Mouse (Mus musculus): ENCODE measurements at regions not wholly inside any gene's neighbourhood (a gene's known extent, or its start where the extent isn't known, plus 50 kb on each side); places are given as distances from the start of the nearest gene placed in this dataset.

- no peak for DNase-seq (ENCODE audit: low read depth, low spot score)
Observed at GRCm38 (mm10) chr6:107629376-107629775, 99.8 kb downstream of the Lrrn1 start.

- no peak for DNase-seq (ENCODE audit: low read depth, low spot score)
Observed at GRCm38 (mm10) chr6:107645751-107646150, 116.2 kb downstream of the Lrrn1 start.

- DNase-seq (ENCODE audit: low read depth, low spot score), result no peak
Observed at GRCm38 (mm10) chr6:107653840-107654523, 124.4 kb downstream of the Lrrn1 start.

- DNase-seq (ENCODE audit: low read depth, low spot score), result no peak
Observed at GRCm38 (mm10) chr6:107657805-107658204, 128.2 kb downstream of the Lrrn1 start.

GRCm38 (mm10) chr6:107661009-107661764 is 131.6 kb downstream of the Lrrn1 start:
- DNase-seq (ENCODE audit: low read depth, low spot score), result no peak

- no peak for DNase-seq (ENCODE audit: low read depth, low spot score)
Observed at GRCm38 (mm10) chr6:107699298-107699697, 169.7 kb downstream of the Lrrn1 start.

GRCm38 (mm10) chr6:107708185-107708584 is 178.6 kb downstream of the Lrrn1 start:
- no peak for DNase-seq (ENCODE audit: low read depth, low spot score)

DNA sequence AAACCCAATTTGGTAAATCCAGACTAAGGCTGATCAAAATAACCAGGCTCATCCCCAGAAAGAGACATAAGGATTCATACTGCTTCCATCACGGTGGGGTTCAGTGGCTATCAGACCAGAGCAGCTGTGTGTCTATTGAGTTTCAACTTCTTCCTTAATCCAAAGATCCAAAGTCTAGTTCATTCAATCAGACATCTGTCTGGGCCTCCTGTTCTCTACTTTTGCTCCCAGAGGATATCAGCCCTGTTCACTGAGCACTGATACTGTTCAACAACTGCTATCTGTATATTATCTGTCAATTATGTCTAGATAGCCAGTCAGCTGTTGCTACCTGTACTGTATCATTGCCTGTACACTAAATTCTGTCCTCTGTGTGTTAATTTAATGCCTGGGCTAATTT is 179.0 kb downstream of the Lrrn1 start:
- no peak for DNase-seq (ENCODE audit: low read depth, low spot score)

DNA sequence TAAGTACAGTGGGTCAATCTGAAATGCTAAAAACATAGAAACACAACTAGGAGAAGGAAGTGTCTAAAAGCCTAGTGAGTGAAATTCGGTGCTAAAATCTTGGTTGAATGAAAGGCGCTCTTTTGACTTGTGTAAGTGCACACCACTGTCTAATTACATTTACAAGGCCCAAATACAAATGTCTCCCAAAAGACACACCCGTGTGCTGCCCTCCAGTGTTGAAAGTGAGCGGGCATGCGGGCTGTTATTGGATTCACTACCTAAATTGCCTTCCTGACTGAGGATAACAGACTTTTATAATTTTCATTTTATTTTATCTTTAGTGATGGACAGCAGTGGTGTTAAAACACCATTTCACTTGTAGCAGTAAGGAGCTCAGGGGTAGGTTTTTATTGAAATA is 180.8 kb downstream of the Lrrn1 start:
- peak; percentile 2 for DNase-seq (ENCODE audit: low read depth, low spot score)

DNA sequence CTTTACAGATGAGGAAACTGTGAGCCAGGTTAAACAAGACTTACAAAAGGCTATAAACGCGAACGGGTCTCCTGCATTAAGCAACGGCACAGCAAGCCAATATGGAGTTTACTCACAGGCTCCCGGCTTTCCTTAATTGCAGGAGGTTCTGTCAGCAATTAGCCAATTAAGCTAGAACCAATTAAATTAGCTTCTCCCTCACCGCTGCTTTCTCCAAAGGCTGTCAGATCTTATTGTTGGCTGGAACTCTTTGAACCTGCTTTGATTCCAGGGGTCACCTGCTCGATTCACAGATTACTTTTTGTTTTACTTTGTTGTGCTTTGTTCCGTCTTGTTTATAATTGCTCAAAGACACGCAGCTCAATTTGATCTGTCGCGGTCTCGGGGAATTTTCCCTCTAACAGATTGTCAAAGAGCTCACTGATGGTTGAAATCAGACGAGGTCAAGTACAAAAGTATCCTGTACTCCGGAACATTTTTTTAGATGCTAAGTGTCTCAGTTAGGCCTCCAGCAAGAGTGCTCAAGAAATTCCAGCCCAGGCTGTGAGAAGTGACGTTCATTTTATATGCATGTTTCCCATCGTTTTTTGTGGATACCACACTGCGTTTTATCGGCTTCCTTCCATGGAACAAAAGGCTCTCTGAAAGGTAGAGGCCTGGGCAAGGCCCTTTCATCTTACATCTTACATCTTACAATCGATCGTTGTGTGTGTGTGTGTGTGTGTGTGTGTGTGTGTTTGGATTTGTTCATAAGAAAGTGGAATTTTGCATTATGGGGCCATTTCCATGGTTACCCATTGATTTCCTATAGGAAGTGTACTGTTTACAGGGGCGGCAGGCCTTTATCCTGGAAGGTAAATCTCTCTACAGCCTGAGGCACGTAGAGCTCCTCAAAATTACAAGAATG is 181.9 kb downstream of the Lrrn1 start:
- DNase-seq (ENCODE audit: low read depth, low spot score), result no peak

DNA sequence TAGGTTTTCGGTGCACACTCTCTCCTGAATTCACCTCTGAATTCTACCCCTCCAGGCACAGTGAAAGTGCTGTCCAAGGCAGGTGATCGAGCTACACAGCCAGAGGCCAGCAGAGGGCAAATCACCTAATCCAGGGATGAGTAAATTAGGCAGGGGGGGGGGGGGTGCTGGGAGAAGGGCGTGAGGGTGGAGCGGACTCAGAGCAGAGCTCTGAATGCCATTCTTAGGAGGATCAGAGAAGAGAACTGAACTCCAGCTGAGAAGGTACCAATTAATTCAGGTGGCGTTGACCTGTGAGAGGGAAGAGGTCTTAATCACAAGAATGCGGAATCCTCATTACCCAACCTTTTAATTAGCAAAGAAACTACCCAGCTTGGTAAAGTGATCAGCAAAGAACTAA is 183.5 kb downstream of the Lrrn1 start:
- no peak for DNase-seq (ENCODE audit: low read depth, low spot score)

DNA sequence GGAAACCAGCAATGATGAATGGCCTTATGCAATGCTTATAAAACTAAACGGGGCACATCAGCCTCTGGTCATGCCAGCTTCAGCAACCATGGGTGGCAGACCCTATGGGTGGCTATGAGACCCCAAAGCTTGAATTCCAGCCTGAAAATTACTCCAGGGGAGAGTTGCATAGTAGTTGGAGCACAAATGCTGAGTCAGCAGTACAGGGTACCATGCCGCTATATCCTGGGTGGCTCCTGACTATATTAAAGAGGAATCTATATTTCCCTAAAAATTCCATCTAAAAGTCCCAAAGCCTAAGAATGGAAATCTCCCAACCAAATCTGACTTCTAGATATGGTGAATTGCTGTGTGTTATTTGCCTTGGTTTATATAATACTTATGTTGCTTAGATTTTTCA is 187.6 kb downstream of the Lrrn1 start:
- no peak for DNase-seq (ENCODE audit: low read depth, low spot score)

DNA sequence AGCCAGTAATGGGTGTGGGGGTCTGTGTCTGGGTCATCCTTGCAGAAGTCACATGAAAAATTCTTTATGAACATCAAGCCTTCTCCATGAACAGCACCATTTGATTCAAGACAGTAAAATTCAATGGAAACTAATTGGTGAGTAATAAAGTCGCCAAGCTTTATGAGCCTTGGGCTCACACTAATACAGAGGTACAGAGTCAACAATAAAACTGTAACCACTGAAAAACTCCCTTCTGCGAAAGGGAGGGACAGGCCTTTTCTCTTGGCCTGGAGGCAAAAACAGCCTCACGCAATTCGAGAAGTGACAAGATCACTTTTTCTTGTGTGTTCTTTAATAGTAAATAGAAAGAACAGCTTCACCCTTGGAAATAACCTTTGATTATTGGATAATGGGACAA is 200.7 kb downstream of the Lrrn1 start:
- DNase-seq (ENCODE audit: low read depth, low spot score), result no peak

GRCm38 (mm10) chr6:107734773-107735172 is 205.2 kb downstream of the Lrrn1 start:
- DNase-seq (ENCODE audit: low read depth, low spot score), result no peak

- DNase-seq (ENCODE audit: low read depth, low spot score), result no peak
Observed at GRCm38 (mm10) chr6:107749111-107749736, 219.7 kb downstream of the Lrrn1 start.

DNA sequence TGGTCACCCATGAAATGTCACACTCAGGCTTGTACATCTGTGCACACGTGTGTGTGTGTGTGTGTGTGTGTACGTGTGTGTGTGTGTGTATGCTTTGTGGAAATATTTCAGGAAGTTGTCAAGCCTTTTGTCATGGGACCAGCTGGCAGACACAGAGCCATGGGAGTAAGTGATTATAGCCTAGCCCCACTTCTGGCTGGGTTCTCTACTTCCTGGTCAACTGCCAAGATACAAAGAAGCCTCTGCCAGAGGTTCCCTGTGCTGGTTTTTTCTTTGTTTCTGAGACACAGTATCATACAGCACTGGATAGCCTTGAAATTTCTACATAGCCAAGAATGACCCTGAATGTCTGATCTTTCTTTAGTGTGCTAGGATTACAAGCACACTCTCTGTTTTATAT is 220.2 kb downstream of the Lrrn1 start:
- DNase-seq (ENCODE audit: low read depth, low spot score), result no peak

- no peak for DNase-seq (ENCODE audit: low read depth, low spot score)
Observed at GRCm38 (mm10) chr6:107752156-107752555, 222.6 kb downstream of the Lrrn1 start.

DNA sequence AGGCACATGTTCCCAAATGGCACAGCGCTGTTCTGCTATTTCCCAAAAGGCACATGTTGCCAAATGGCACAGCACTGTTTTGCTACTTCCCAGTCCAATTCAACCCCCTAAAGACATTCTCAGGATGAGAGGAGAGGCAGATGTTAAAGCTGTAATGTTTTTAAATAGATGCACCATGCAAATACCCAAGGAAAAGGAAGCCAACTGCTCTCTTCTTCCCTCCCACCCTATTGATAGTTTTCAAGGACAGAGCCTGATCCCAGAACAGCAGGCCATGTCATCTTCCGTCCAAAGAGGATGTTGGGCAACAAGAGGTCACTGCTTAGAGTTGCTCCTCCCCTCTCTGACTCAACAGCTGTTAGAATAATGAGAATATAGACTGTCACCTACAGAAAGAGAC is 225.6 kb downstream of the Lrrn1 start:
- DNase-seq (ENCODE audit: low read depth, low spot score), result no peak

GRCm38 (mm10) chr6:107770834-107771470 is 241.4 kb downstream of the Lrrn1 start:
- no peak for DNase-seq (ENCODE audit: low read depth, low spot score)

GRCm38 (mm10) chr6:107784998-107785397 is 255.4 kb downstream of the Lrrn1 start:
- no peak for DNase-seq (ENCODE audit: low read depth, low spot score)

DNA sequence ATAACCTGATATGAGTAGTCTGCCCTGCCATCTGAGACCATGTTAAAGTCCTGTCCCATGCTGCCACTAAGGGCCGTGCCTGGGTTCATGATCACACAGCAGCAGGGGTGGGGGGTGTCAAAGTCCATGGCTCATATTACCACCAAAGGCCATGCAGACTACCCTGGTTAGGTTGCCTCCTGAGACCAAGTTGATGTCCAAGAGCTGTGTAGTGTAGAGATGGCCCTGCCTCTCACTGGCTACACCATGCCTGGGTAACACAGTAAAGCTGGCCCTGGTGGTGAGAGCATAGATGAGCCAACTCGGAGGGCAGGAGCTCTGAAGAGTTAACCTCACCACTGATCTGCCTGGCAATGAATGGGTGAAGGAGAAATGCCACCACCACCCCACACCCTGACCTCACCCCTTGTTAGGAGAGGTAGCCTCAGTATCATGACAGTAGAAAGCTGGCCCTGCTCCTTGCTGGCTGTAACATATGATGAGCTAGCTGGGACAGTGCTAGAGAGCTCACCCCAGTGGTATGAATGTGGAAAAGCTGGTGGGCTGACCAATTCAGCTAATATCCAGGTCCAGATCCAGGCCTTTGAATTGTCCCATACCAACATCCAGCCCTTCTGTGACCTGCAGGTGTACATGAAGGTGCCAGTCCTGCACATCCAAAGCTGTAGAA is 258.8 kb downstream of the Lrrn1 start:
- DNase-seq (ENCODE audit: low read depth, low spot score), result no peak

All from 3T3-L1 (cell line).